Mouse (Mus musculus) cortical plate, adult 2 months (tissue): ENCODE data around the gene Npb.

ENCODE experiments used
- CTCF ChIP-seq: fragments of 200-500 bp; IDR thresholded peaks from 2 replicates; pipeline ENCODE4 v1.5.1; 2011; ENCODE audit warnings: mild to moderate bottlenecking, control low read depth, low read length; ENCODE audit not compliant: insufficient read depth; ENCODE audit errors: extremely low read depth
- POLR2A ChIP-seq: fragments of 200-500 bp; IDR thresholded peaks from 2 replicates; pipeline ENCODE4 v1.6.1; 2011; ENCODE audit warnings: mild to moderate bottlenecking, low read length, control low read depth; ENCODE audit not compliant: insufficient read depth; ENCODE audit errors: extremely low read depth

GRCm38 (mm10) chr11:120575046-120575445 is 33.2 kb upstream of the Npb start:
- TF ChIP-seq CTCF, result no peak
- TF ChIP-seq POLR2A, result no peak
